Mouse (Mus musculus) neural tube, embryonic 11.5 days (tissue): ENCODE data around the gene Gnb4. TPM values are rescaled to one million over a fixed set of nuclear protein-coding genes. Genes with fewer than 3 reads are reported as not detected.

Source experiments
- polyA plus RNA-seq: library from polyadenylated mRNA; unstranded; fragments of >200 nt; fragmentation: Nextera tagmentation; extraction: Ambion mirVana; gene quantifications from 2 replicates; pipeline ENCODE4 v1.2.1, GENCODE M21; 2014

The Gnb4 gene
- polyA plus RNA-seq, 1 experiment from 2014 or later = 57.4 TPM

Other genes starting within 250 kb of the Gnb4 start
- 17.2 and 23.0 TPM in 2 replicates for gene Pik3ca, start 218.9 kb downstream of the Gnb4 start, polyA plus RNA-seq
- not detected in 2 replicates for gene Kcnmb3, start 124.4 kb downstream of the Gnb4 start, polyA plus RNA-seq
- 48.4 TPM in 2 replicates for gene Zfp639, start 106.3 kb downstream of the Gnb4 start, polyA plus RNA-seq
- gene Mfn1, start 87.1 kb downstream of the Gnb4 start, polyA plus RNA-seq = 26.8 and 31.5 TPM in 2 replicates
- 233 and 237 TPM in 2 replicates for gene Actl6a, start 89.7 kb upstream of the Gnb4 start, polyA plus RNA-seq
- gene Ndufb5, start 120.4 kb upstream of the Gnb4 start, polyA plus RNA-seq = 280 and 290 TPM in 2 replicates
- 38.3 and 42.1 TPM in 2 replicates for gene Mrpl47, start 121.0 kb upstream of the Gnb4 start, polyA plus RNA-seq
- gene Usp13, start 201.0 kb upstream of the Gnb4 start, polyA plus RNA-seq = 6.3 and 7.6 TPM in 2 replicates